Mouse (Mus musculus) erythroblast, embryonic 14.5 days (primary cell): ENCODE data around the gene Gm11168. TPM values are rescaled to one million over a fixed set of nuclear protein-coding genes. Genes with fewer than 3 reads are reported as not detected.
"Not testable (repeated sequence)": the region's sequence is repeated elsewhere in the genome, so short reads cannot be mapped to it uniquely, and the experiment has no call there.

Experiments
- H3K27me3 ChIP-seq: 2 replicates; pipeline ENCODE4 v1.6.1; 2012; ENCODE audit warnings: inconsistent platforms; ENCODE audit not compliant: control insufficient read depth
- H3K36me3 ChIP-seq: 2 replicates; pipeline ENCODE4 v1.6.1; 2012; ENCODE audit warnings: mild to moderate bottlenecking, inconsistent platforms; ENCODE audit not compliant: control insufficient read depth
- H3K4me1 ChIP-seq: 2 replicates; pipeline ENCODE4 v1.6.1; 2012; ENCODE audit warnings: inconsistent platforms; ENCODE audit not compliant: control insufficient read depth
- H3K4me3 ChIP-seq: replicated peaks from 2 replicates; pipeline ENCODE3; 2012; ENCODE audit warnings: moderate library complexity, mild to moderate bottlenecking, inconsistent platforms
- H3K9me3 ChIP-seq: 2 replicates; pipeline ENCODE4 v1.6.1; 2012; ENCODE audit warnings: low read length, inconsistent platforms, mixed read lengths; ENCODE audit not compliant: control insufficient read depth
- polyA plus RNA-seq: library from polyadenylated mRNA; stranded (reverse); fragments of >175 nt; gene quantifications from 2 replicates; pipeline ENCODE4 v1.2.3, GENCODE M21; 2012

The Gm11168 gene
- polyA plus RNA-seq, 1 experiment, result 1.2 TPM

GRCm38 (mm10) chr9:3038161-3038560 lies 35.0 kb downstream of the Gm11168 start:
- H3K36me3 ChIP-seq, H3K4me1 ChIP-seq, H3K4me3 ChIP-seq, H3K9me3 ChIP-seq, H3K27me3 ChIP-seq: not testable (repeated sequence)

Other genes with a start within 250 kb of the Gm11168 start
- gene Gm10722, start 2.4 kb upstream of the Gm11168 start, polyA plus RNA-seq, result 0.09 and 0.39 TPM in 2 replicates
- 0.60 and 1.9 TPM in 2 replicates for gene Gm10721, start 9.8 kb downstream of the Gm11168 start, polyA plus RNA-seq
- gene Gm10720, start 12.3 kb downstream of the Gm11168 start, polyA plus RNA-seq, result 0.06 and 0.16 TPM in 2 replicates
- gene Gm10719, start 14.1 kb downstream of the Gm11168 start, polyA plus RNA-seq, result 3.9 and 5.1 TPM in 2 replicates
- gene Gm10718, start 20.2 kb downstream of the Gm11168 start, polyA plus RNA-seq, result 7.7 and 12.3 TPM in 2 replicates
- 0.93 and 1.1 TPM in 2 replicates for gene Gm10717, start 22.1 kb downstream of the Gm11168 start, polyA plus RNA-seq
- 0.08 and 0.15 TPM in 2 replicates for gene Gm17535, start 31.3 kb downstream of the Gm11168 start, polyA plus RNA-seq
- gene Gm10715, start 33.5 kb downstream of the Gm11168 start, polyA plus RNA-seq, result 0.06 and 0.08 TPM in 2 replicates